Mouse (Mus musculus) stomach, postnatal 0 days (tissue): ENCODE measurements around the gene St3gal5.

ENCODE experiments used
- CTCF ChIP-seq: IDR thresholded peaks from 2 replicates; pipeline ENCODE4 v1.5.1; 2016; ENCODE audit warnings: antibody characterized with exemption, low read depth, mild to moderate bottlenecking, moderate library complexity
- EP300 ChIP-seq: optimal IDR thresholded peaks from 2 replicates; pipeline ENCODE3; 2016; ENCODE audit warnings: antibody characterized with exemption

GRCm38 (mm10) chr6:72098691-72099090, 1.3 kb downstream of the St3gal5 start:
- TF ChIP-seq EP300, result no peak
- TF ChIP-seq CTCF, result peak; percentile 43
